Mouse (Mus musculus) lung, postnatal 4 days (tissue): ENCODE measurements at regions not wholly inside any gene's neighbourhood (a gene's known extent, or its start where the extent isn't known, plus 50 kb on each side); places are given as distances from the start of the nearest gene placed in this dataset.

ENCODE experiments used
- DNase-seq, 2 experiments: peaks; one replicate each; pipeline ENCODE4 v3.0.0; 2021

- DNase-seq, result no peak
Measured at GRCm38 (mm10) chr19:56105452-56106091, 181.4 kb upstream of the Habp2 start.

GRCm38 (mm10) chr19:56108796-56109195 is 178.1 kb upstream of the Habp2 start:
- DNase-seq, result no peak

GRCm38 (mm10) chr19:56115552-56116284 is 171.2 kb upstream of the Habp2 start:
- peak in 1 of 2 experiments; percentile 28 for DNase-seq

GRCm38 (mm10) chr19:56116285-56116680 is 170.7 kb upstream of the Habp2 start:
- no peak for DNase-seq

GRCm38 (mm10) chr19:56120723-56121122 is 166.2 kb upstream of the Habp2 start:
- peak in 1 of 2 experiments; percentile 21 for DNase-seq

GRCm38 (mm10) chr19:56122186-56122585 is 164.8 kb upstream of the Habp2 start:
- DNase-seq, result no peak

GRCm38 (mm10) chr19:56131556-56131955 is 155.4 kb upstream of the Habp2 start:
- DNase-seq, result no peak

- DNase-seq, result no peak
Measured at GRCm38 (mm10) chr19:56132911-56133562, 153.9 kb upstream of the Habp2 start.

- DNase-seq, result no peak
Measured at GRCm38 (mm10) chr19:56133565-56133964, 153.4 kb upstream of the Habp2 start.

- DNase-seq, result peak; percentile 75 to 76
Measured at GRCm38 (mm10) chr19:56134081-56134818, 152.7 kb upstream of the Habp2 start.

- peak; percentile 18 to 66 for DNase-seq
Measured at GRCm38 (mm10) chr19:56135306-56135928, 151.5 kb upstream of the Habp2 start.

GRCm38 (mm10) chr19:56140540-56140939 is 146.4 kb upstream of the Habp2 start:
- no peak for DNase-seq

- DNase-seq, result no peak
Measured at GRCm38 (mm10) chr19:56144221-56144620, 142.7 kb upstream of the Habp2 start.

- no peak for DNase-seq
Measured at GRCm38 (mm10) chr19:56157120-56157519, 129.8 kb upstream of the Habp2 start.

- DNase-seq, result peak; percentile 19 to 55
Measured at GRCm38 (mm10) chr19:56162156-56162555, 124.8 kb upstream of the Habp2 start.

- DNase-seq, result no peak
Measured at GRCm38 (mm10) chr19:56169133-56169997, 117.6 kb upstream of the Habp2 start.

- DNase-seq, result no peak
Measured at GRCm38 (mm10) chr19:56169998-56170274, 117.0 kb upstream of the Habp2 start.

GRCm38 (mm10) chr19:56172454-56172853 is 114.5 kb upstream of the Habp2 start:
- no peak for DNase-seq

GRCm38 (mm10) chr19:56176059-56176458 is 110.9 kb upstream of the Habp2 start:
- peak in 1 of 2 experiments; percentile 21 for DNase-seq

- no peak for DNase-seq
Measured at GRCm38 (mm10) chr19:56177231-56177745, 109.6 kb upstream of the Habp2 start.

GRCm38 (mm10) chr19:56185756-56186155 is 101.2 kb upstream of the Habp2 start:
- DNase-seq, result no peak

- DNase-seq, result no peak
Measured at GRCm38 (mm10) chr19:56189185-56189584, 97.8 kb upstream of the Habp2 start.
